In the genomic region with DNA sequence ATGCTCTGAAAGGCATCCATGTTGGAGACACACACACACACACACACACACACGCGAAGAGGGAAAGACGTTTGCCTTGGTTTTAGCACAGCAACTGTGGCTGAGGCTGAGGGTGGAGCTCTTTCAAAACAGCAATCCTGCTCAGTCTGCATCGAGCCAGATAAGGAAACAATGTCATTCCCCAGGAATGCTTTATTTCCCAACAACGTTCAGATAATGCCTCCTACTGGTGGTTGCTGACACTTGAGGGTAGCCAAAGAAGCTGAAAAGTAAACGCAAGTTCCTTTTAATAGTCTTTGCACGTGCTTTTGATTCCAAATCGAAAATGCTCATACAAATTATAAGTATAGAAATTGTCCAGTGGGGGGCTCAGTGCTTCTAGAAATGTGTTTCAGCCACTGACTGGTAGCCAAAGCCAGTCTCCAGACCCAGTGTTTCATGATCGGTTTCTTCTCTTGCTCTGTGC, we compare ENCODE assay signal across 8 mouse cellular contexts. TPM values are rescaled to one million over a fixed set of nuclear protein-coding genes. Genes with fewer than 3 reads are reported as not detected.
DNase-seq lines count a peak whose midpoint lies in the region; ATAC-seq and TF ChIP-seq lines count a peak whose summit lies in the region.

Gene Calhm5 (minus strand): TSS at position 102 of the 466 bp plus-strand sequence.

- WGBS in kidney, adult 2 months: 12% methylated on average over 9 of the region's 9 CpGs
- 31% methylated on average over 9 of the region's 9 CpGs for WGBS in limb, embryonic 11.5 days
- WGBS in midbrain, embryonic 12.5 days: 27% methylated on average over 9 of the region's 9 CpGs
- 12% methylated on average over 9 of the region's 9 CpGs for WGBS in stomach, embryonic 16.5 days

- no peaks in the 10 kb centered on the region for H3K9me3 ChIP-seq in limb, embryonic 11.5 days (ENCODE audit: control insufficient read depth, low read length)
- no peaks in the 10 kb centered on the region for H3K9me3 ChIP-seq in midbrain, embryonic 12.5 days
- H3K9me3 ChIP-seq in stomach, embryonic 16.5 days (replicated peaks; ENCODE audit: control insufficient read depth, low read length): no peaks in the 10 kb centered on the region

- no peaks in the 10 kb centered on the region; the same call in 1 of the 2 replicates for H3K27me3 ChIP-seq in kidney, adult 2 months (replicated peaks; ENCODE audit: control insufficient read depth, insufficient read depth, low read length)
- no peaks in the 10 kb centered on the region for H3K27me3 ChIP-seq in limb, embryonic 11.5 days (ENCODE audit: control insufficient read depth, insufficient read depth, low read length)
- H3K27me3 ChIP-seq in midbrain, embryonic 12.5 days: no peaks in the 10 kb centered on the region
- H3K27me3 ChIP-seq in stomach, embryonic 16.5 days (ENCODE audit: control insufficient read depth, insufficient read depth, low read length): no peaks in the 10 kb centered on the region

- no peaks in the 10 kb centered on the region for H3K4me1 ChIP-seq in kidney, adult 2 months (ENCODE audit: control insufficient read depth, insufficient read depth, low read length)
- no peaks in the 10 kb centered on the region for H3K4me1 ChIP-seq in limb, embryonic 11.5 days (ENCODE audit: control insufficient read depth, insufficient read depth, low read length)
- 0 out of 2 replicates have a peak, but pooled peaks cover 2% of the 10 kb centered on the region for H3K4me1 ChIP-seq in midbrain, embryonic 12.5 days
- no peaks in the 10 kb centered on the region for H3K4me1 ChIP-seq in stomach, embryonic 16.5 days (ENCODE audit: control insufficient read depth, insufficient read depth, low read length)

- no peak within 1 kb of the TSS for H3K27ac ChIP-seq in kidney, adult 2 months (ENCODE audit: insufficient read depth, low read depth, low read length)
- H3K27ac ChIP-seq in limb, embryonic 11.5 days (replicated peaks; ENCODE audit: low read depth, low read length): no peak within 1 kb of the TSS
- H3K27ac ChIP-seq in midbrain, embryonic 12.5 days (replicated peaks): no peak within 1 kb of the TSS
- H3K27ac ChIP-seq in stomach, embryonic 16.5 days (ENCODE audit: low read length): peak within 1 kb of the TSS; percentile 27; the same call in 1 of the 2 replicates

- H3K9ac ChIP-seq in limb, embryonic 11.5 days (ENCODE audit: low read length): no peak within 1 kb of the TSS; the same call in 1 of the 2 replicates
- H3K9ac ChIP-seq in midbrain, embryonic 12.5 days (replicated peaks): 0 out of 2 replicates have a peak within 1 kb of the TSS, but pooled peaks have one; percentile 24
- peak within 1 kb of the TSS; percentile 60 for H3K9ac ChIP-seq in stomach, embryonic 16.5 days (ENCODE audit: low read length)

- ATAC-seq in limb, embryonic 11.5 days (ENCODE audit: insufficient number of reproducible peaks, low FRiP score, low TSS enrichment, low read depth): peak; percentile 21; the same call in 1 of the 2 replicates
- peak; percentile 44 for ATAC-seq in midbrain, embryonic 12.5 days (ENCODE audit: low FRiP score, low read depth)
- ATAC-seq in stomach, embryonic 16.5 days (ENCODE audit: insufficient read depth, low FRiP score): peak; percentile 90

- peak; percentile 17 for DNase-seq in thymus, postnatal 0 days (ENCODE audit: low spot score)
- no peak for DNase-seq in thymus, adult 18-20 months
- DNase-seq in embryo, embryonic 9.5 days (ENCODE audit: extremely low spot score): peak; percentile 19
- peak; percentile 70 for DNase-seq in heart, adult 8-10 months (ENCODE audit: low spot score)
- peak; percentile 59 for DNase-seq in kidney, adult 2 months
- peak; percentile 29 for DNase-seq in limb, embryonic 11.5 days (ENCODE audit: low spot score)

- TF ChIP-seq CTCF in kidney, adult 2 months (conservative IDR thresholded peaks at IDR 0.05; ENCODE audit: insufficient read depth, insufficient read length, low read depth, low read length): 0 out of 2 replicates have a peak, but pooled peaks have one; percentile 17

- 0 out of 2 replicates have a peak within 1 kb of the TSS, but pooled peaks have one; percentile 11 for H3K4me2 ChIP-seq in limb, embryonic 11.5 days (ENCODE audit: low read depth, severe bottlenecking)
- peak within 1 kb of the TSS; percentile 35 for H3K4me2 ChIP-seq in midbrain, embryonic 12.5 days (replicated peaks)
- peak within 1 kb of the TSS; percentile 49 for H3K4me2 ChIP-seq in stomach, embryonic 16.5 days (ENCODE audit: low read depth, low read length)

- no peak for TF ChIP-seq POLR2A in kidney, adult 2 months (IDR thresholded peaks at IDR 0.05; ENCODE audit: low read depth, low read length)

- no peaks in the 10 kb centered on the region for H3K36me3 ChIP-seq in kidney, adult 2 months (ENCODE audit: control insufficient read depth, insufficient read depth, low read length)
- no peaks in the 10 kb centered on the region for H3K36me3 ChIP-seq in limb, embryonic 11.5 days (ENCODE audit: control insufficient read depth, insufficient read depth, low read length)
- H3K36me3 ChIP-seq in midbrain, embryonic 12.5 days: no peaks in the 10 kb centered on the region
- no peaks in the 10 kb centered on the region for H3K36me3 ChIP-seq in stomach, embryonic 16.5 days (ENCODE audit: control insufficient read depth, insufficient read depth, low read length)

- peak within 1 kb of the TSS; percentile 16; the same call in 1 of the 2 replicates for H3K4me3 ChIP-seq in kidney, adult 2 months (ENCODE audit: insufficient read depth, low read depth, low read length)
- no peak within 1 kb of the TSS for H3K4me3 ChIP-seq in limb, embryonic 11.5 days (ENCODE audit: low read depth, low read length)
- H3K4me3 ChIP-seq in midbrain, embryonic 12.5 days: peak within 1 kb of the TSS; percentile 10; the same call in 1 of the 2 replicates
- H3K4me3 ChIP-seq in stomach, embryonic 16.5 days (replicated peaks; ENCODE audit: low read length): peak within 1 kb of the TSS; percentile 36

RNA-seq across cellular contexts. Expression of gene Calhm5, which starts in this region (rescaled TPM):
- polyA plus RNA-seq in thymus, postnatal 0 days (2015; fragmentation: Nextera tagmentation; extraction: Ambion mirVana): 0.10 and 0.14 TPM in 2 replicates
- 1 to 10 TPM in 1 of 4 experiments, under 1 TPM in 3; 0.63 to 1.1 (median 0.81) TPM for total RNA-seq in heart, adult 8-10 months (2022)
- 0.25 and 0.27 TPM in 2 replicates for polyA plus RNA-seq in kidney, adult 2 months (2012; rRNA removed)
- polyA plus RNA-seq in limb, embryonic 11.5 days (2014; fragmentation: Nextera tagmentation; extraction: Ambion mirVana): 0.07 and 0.08 TPM in 2 replicates
- 0.33 and 0.37 TPM in 2 replicates for polyA plus RNA-seq in midbrain, embryonic 12.5 days (2016; fragmentation: Nextera tagmentation; extraction: Ambion mirVana)
- polyA plus RNA-seq in stomach, embryonic 16.5 days (2015; fragmentation: Nextera tagmentation; extraction: Ambion mirVana): 1.6 and 2.2 TPM in 2 replicates

Comparison
In these comparisons a context has a peak if more than half of its experiments do, and no peak if none do; other contexts are left out.
1. Peak in DNase-seq in thymus, postnatal 0 days; RNA of the gene not detected or under 1 TPM.
2. Peak in DNase-seq and H3K4me3 ChIP-seq in kidney, adult 2 months; RNA of the gene not detected or under 1 TPM.
3. Peak in DNase-seq, ATAC-seq and H3K4me2 ChIP-seq in limb, embryonic 11.5 days; RNA of the gene not detected or under 1 TPM.
4. Peak in ATAC-seq, H3K4me3 ChIP-seq, H3K9ac ChIP-seq and H3K4me2 ChIP-seq in midbrain, embryonic 12.5 days; RNA of the gene not detected or under 1 TPM.
5. DNase-seq: peak in embryo, embryonic 9.5 days (single experiment) and heart, adult 8-10 months (single experiment); none in thymus, adult 18-20 months (0 of 2).
6. ATAC-seq: peak in every context shown above with its lines; median percentile 90 in stomach, embryonic 16.5 days; 44 in midbrain, embryonic 12.5 days; 21 in limb, embryonic 11.5 days.
7. Peak in every context shown above with its lines, with median percentiles within 50 percentile points of each other: H3K4me2 ChIP-seq.